Mouse (Mus musculus): ENCODE data around the gene Cd47. TPM values are rescaled to one million over a fixed set of nuclear protein-coding genes. Genes with fewer than 3 reads are reported as not detected.

The Cd47 gene
- polyA plus RNA-seq, 1 experiment from 2014 or later: 98.2 TPM

GRCm38 (mm10) chr16:49887811-49888564 lies 87.7 kb downstream of the Cd47 start:
- TF ChIP-seq CTCF (IDR thresholded peaks at IDR 0.05; ENCODE audit: low read depth): no peak
- Histone ChIP-seq H3K4me3 (ENCODE audit: low read depth, low read length) (no peak overlapping the region), H3K9me3 (ENCODE audit: control insufficient read depth) (no peaks in the 10 kb centered on the region; the same call in 1 of the 2 replicates), H3K4me2 (replicated peaks; ENCODE audit: low read depth) (no peak overlapping the region), H3K4me1 (replicated peaks; ENCODE audit: control insufficient read depth, insufficient read depth, low read length) (no peaks in the 10 kb centered on the region), H3K27ac (ENCODE audit: low read depth, low read length) (no peak overlapping the region), H3K9ac (ENCODE audit: low read depth, low read length) (no peak overlapping the region), H3K27me3 (replicated peaks; ENCODE audit: control insufficient read depth, insufficient read depth, low read length) (no peaks in the 10 kb centered on the region), H3K36me3 (ENCODE audit: control insufficient read depth, insufficient read depth) (peaks cover 8% of the 10 kb centered on the region; the same call in 1 of the 2 replicates)
- WGBS: 70% methylated on average over 9 of the region's 9 CpGs
- no peak for ATAC-seq

GRCm38 (mm10) chr16:49889031-49889655 lies 88.8 kb downstream of the Cd47 start:
- Histone ChIP-seq H3K4me1 (replicated peaks; ENCODE audit: control insufficient read depth, insufficient read depth, low read length) (no peaks in the 10 kb centered on the region), H3K4me2 (replicated peaks; ENCODE audit: low read depth) (no peak overlapping the region), H3K27me3 (replicated peaks; ENCODE audit: control insufficient read depth, insufficient read depth, low read length) (no peaks in the 10 kb centered on the region), H3K36me3 (ENCODE audit: control insufficient read depth, insufficient read depth) (peaks cover 8% of the 10 kb centered on the region; the same call in 1 of the 2 replicates), H3K9me3 (ENCODE audit: control insufficient read depth) (no peaks in the 10 kb centered on the region; the same call in 1 of the 2 replicates), H3K4me3 (ENCODE audit: low read depth, low read length) (no peak overlapping the region), H3K9ac (ENCODE audit: low read depth, low read length) (no peak overlapping the region), H3K27ac (ENCODE audit: low read depth, low read length) (no peak overlapping the region)
- no peak for ATAC-seq
- no peak for TF ChIP-seq CTCF (IDR thresholded peaks at IDR 0.05; ENCODE audit: low read depth)
- WGBS: 85% methylated on average over 2 of the region's 2 CpGs

- Histone ChIP-seq H3K4me3 (ENCODE audit: low read depth, low read length) (no peak overlapping the region), H3K9me3 (ENCODE audit: control insufficient read depth) (no peaks in the 10 kb centered on the region; the same call in 1 of the 2 replicates), H3K27me3 (replicated peaks; ENCODE audit: control insufficient read depth, insufficient read depth, low read length) (no peaks in the 10 kb centered on the region), H3K27ac (ENCODE audit: low read depth, low read length) (no peak overlapping the region), H3K4me1 (replicated peaks; ENCODE audit: control insufficient read depth, insufficient read depth, low read length) (no peaks in the 10 kb centered on the region), H3K9ac (ENCODE audit: low read depth, low read length) (no peak overlapping the region), H3K36me3 (ENCODE audit: control insufficient read depth, insufficient read depth) (peaks cover 4% of the 10 kb centered on the region; the same call in 1 of the 2 replicates), H3K4me2 (replicated peaks; ENCODE audit: low read depth) (no peak overlapping the region)
- WGBS: 62% methylated on average over 3 of the region's 3 CpGs
- no peak for ATAC-seq
- no peak for TF ChIP-seq CTCF (IDR thresholded peaks at IDR 0.05; ENCODE audit: low read depth)
Observed at GRCm38 (mm10) chr16:49892252-49892651, 91.9 kb downstream of the Cd47 start.

GRCm38 (mm10) chr16:49892945-49893344 lies 92.6 kb downstream of the Cd47 start:
- WGBS: 70% methylated on average over 2 of the region's 2 CpGs

GRCm38 (mm10) chr16:49894624-49895023 lies 94.3 kb downstream of the Cd47 start:
- no peak overlapping the region for H3K9ac ChIP-seq (ENCODE audit: low read depth, low read length)
- H3K27me3 ChIP-seq (replicated peaks; ENCODE audit: control insufficient read depth, insufficient read depth, low read length): no peaks in the 10 kb centered on the region
- no peak for TF ChIP-seq CTCF (IDR thresholded peaks at IDR 0.05; ENCODE audit: low read depth)
- WGBS: 42% methylated on average over 4 of the region's 4 CpGs
- H3K4me3 ChIP-seq (ENCODE audit: low read depth, low read length): no peak overlapping the region
- H3K9me3 ChIP-seq (ENCODE audit: control insufficient read depth): no peaks in the 10 kb centered on the region; the same call in 1 of the 2 replicates
- H3K36me3 ChIP-seq (ENCODE audit: control insufficient read depth, insufficient read depth): peaks cover 4% of the 10 kb centered on the region; the same call in 1 of the 2 replicates
- H3K4me1 ChIP-seq (replicated peaks; ENCODE audit: control insufficient read depth, insufficient read depth, low read length): no peaks in the 10 kb centered on the region
- H3K4me2 ChIP-seq (replicated peaks; ENCODE audit: low read depth): no peak overlapping the region
- no peak for ATAC-seq
- no peak overlapping the region for H3K27ac ChIP-seq (ENCODE audit: low read depth, low read length)

More at GRCm38 (mm10) chr16:49892945-49893344, 92.6 kb downstream of the Cd47 start:
- no peak overlapping the region for H3K4me2 ChIP-seq (replicated peaks; ENCODE audit: low read depth)
- H3K9ac ChIP-seq (ENCODE audit: low read depth, low read length): no peak overlapping the region
- H3K27me3 ChIP-seq (replicated peaks; ENCODE audit: control insufficient read depth, insufficient read depth, low read length): no peaks in the 10 kb centered on the region
- H3K4me1 ChIP-seq (replicated peaks; ENCODE audit: control insufficient read depth, insufficient read depth, low read length): no peaks in the 10 kb centered on the region
- no peaks in the 10 kb centered on the region; the same call in 1 of the 2 replicates for H3K9me3 ChIP-seq (ENCODE audit: control insufficient read depth)
- no peak overlapping the region for H3K4me3 ChIP-seq (ENCODE audit: low read depth, low read length)
- no peak for ATAC-seq
- H3K27ac ChIP-seq (ENCODE audit: low read depth, low read length): no peak overlapping the region
- H3K36me3 ChIP-seq (ENCODE audit: control insufficient read depth, insufficient read depth): peaks cover 4% of the 10 kb centered on the region; the same call in 1 of the 2 replicates
- TF ChIP-seq CTCF (IDR thresholded peaks at IDR 0.05; ENCODE audit: low read depth): peak; percentile 61

GRCm38 (mm10) chr16:49896132-49896531 lies 95.8 kb downstream of the Cd47 start:
- Histone ChIP-seq H3K4me2 (replicated peaks; ENCODE audit: low read depth) (no peak overlapping the region), H3K27ac (ENCODE audit: low read depth, low read length) (no peak overlapping the region), H3K9me3 (ENCODE audit: control insufficient read depth) (no peaks in the 10 kb centered on the region; the same call in 1 of the 2 replicates), H3K4me1 (replicated peaks; ENCODE audit: control insufficient read depth, insufficient read depth, low read length) (no peaks in the 10 kb centered on the region), H3K27me3 (replicated peaks; ENCODE audit: control insufficient read depth, insufficient read depth, low read length) (no peaks in the 10 kb centered on the region), H3K9ac (ENCODE audit: low read depth, low read length) (no peak overlapping the region), H3K36me3 (ENCODE audit: control insufficient read depth, insufficient read depth) (peaks cover 4% of the 10 kb centered on the region; the same call in 1 of the 2 replicates), H3K4me3 (ENCODE audit: low read depth, low read length) (no peak overlapping the region)
- WGBS: 65% methylated on average over 8 of the region's 8 CpGs
- ATAC-seq: no peak
- no peak for TF ChIP-seq CTCF (IDR thresholded peaks at IDR 0.05; ENCODE audit: low read depth)
